In genomic region chr8:12874194-12874791, GRCm38 (mm10) we compare ENCODE assay signal across 8 mouse cellular contexts. TPM values are rescaled to one million over a fixed set of nuclear protein-coding genes. Genes with fewer than 3 reads are reported as not detected.
DNase-seq lines count a peak whose midpoint lies in the region; ATAC-seq lines count a peak whose summit lies in the region.

No protein-coding gene starts in this region.

- no peaks in the 10 kb centered on the region for H3K9me3 ChIP-seq in hindbrain, embryonic 12.5 days (replicated peaks)
- H3K9me3 ChIP-seq in midbrain, embryonic 15.5 days = no peaks in the 10 kb centered on the region

- H3K4me1 ChIP-seq in hindbrain, embryonic 12.5 days = peaks cover 45% of the 10 kb centered on the region
- peaks cover 39% of the 10 kb centered on the region for H3K4me1 ChIP-seq in midbrain, embryonic 15.5 days

- peak overlapping the region; percentile 42 for H3K4me3 ChIP-seq in hindbrain, embryonic 12.5 days
- H3K4me3 ChIP-seq in midbrain, embryonic 15.5 days = peak overlapping the region; percentile 59

- H3K27me3 ChIP-seq in hindbrain, embryonic 12.5 days = 0 out of 2 replicates have a peak, but pooled peaks cover 3% of the 10 kb centered on the region
- no peaks in the 10 kb centered on the region for H3K27me3 ChIP-seq in midbrain, embryonic 15.5 days (replicated peaks)

- intact Hi-C loops in left cerebral cortex, postnatal 10 days (cut with DNase I) = no loop called here
- intact Hi-C loops in left cerebral cortex, postnatal 4 days (cut with DNase I) = no loop called here

- ATAC-seq in hindbrain, embryonic 12.5 days (ENCODE audit: low FRiP score) = peak; percentile 51
- peak; percentile 44 for ATAC-seq in midbrain, embryonic 15.5 days (replicated peaks)

- DNase-seq in left cerebral cortex, adult 18-20 months (ENCODE audit: low spot score in 2 of 2) = peak; percentile 22 to 36
- DNase-seq in left cerebral cortex, postnatal 10 days (ENCODE audit: extremely low spot score in 1 of 2, low spot score in 2 of 2) = no peak
- peak; percentile 98 for DNase-seq in cerebellum, adult 9-10 months
- peak; percentile 71 for DNase-seq in left cerebral cortex, postnatal 4 days
- no peak for DNase-seq in ovary, postnatal 10 days (ENCODE audit: low spot score)
- DNase-seq in embryo, embryonic 10.5 days (ENCODE audit: low spot score) = no peak

- H3K4me2 ChIP-seq in hindbrain, embryonic 12.5 days (replicated peaks) = peak overlapping the region; percentile 66
- peak overlapping the region; percentile 83 for H3K4me2 ChIP-seq in midbrain, embryonic 15.5 days

- H3K36me3 ChIP-seq in hindbrain, embryonic 12.5 days = no peaks in the 10 kb centered on the region
- H3K36me3 ChIP-seq in midbrain, embryonic 15.5 days (replicated peaks) = no peaks in the 10 kb centered on the region

- H3K27ac ChIP-seq in hindbrain, embryonic 12.5 days = 0 out of 2 replicates have a peak overlapping the region, but pooled peaks have one; percentile 24
- H3K27ac ChIP-seq in midbrain, embryonic 15.5 days = peak overlapping the region; percentile 63; the same call in 1 of the 2 replicates

- 22% methylated on average over 8 of the region's 8 CpGs for WGBS in hindbrain, embryonic 12.5 days
- WGBS in midbrain, embryonic 15.5 days = 12% methylated on average over 8 of the region's 8 CpGs

- H3K9ac ChIP-seq in hindbrain, embryonic 12.5 days = peak overlapping the region; percentile 67
- H3K9ac ChIP-seq in midbrain, embryonic 15.5 days = peak overlapping the region; percentile 59

RNA-seq across cellular contexts. Expression of gene Mcf2l, which starts 0.7 kb away (rescaled TPM):
- 100 to 1,000 TPM; 239 to 243 TPM for total RNA-seq in left cerebral cortex, adult 18-20 months (2021)
- 100 to 1,000 TPM; 280 to 298 TPM for total RNA-seq in left cerebral cortex, postnatal 10 days (2021)
- polyA plus RNA-seq in hindbrain, embryonic 12.5 days (2016; fragmentation: Nextera tagmentation; extraction: Ambion mirVana) = 98.3 TPM in 2 replicates
- 100 to 1,000 TPM; 399 to 404 TPM for total RNA-seq in left cerebral cortex, postnatal 4 days (2021)
- 176 and 189 TPM in 2 replicates for polyA plus RNA-seq in midbrain, embryonic 15.5 days (2015; fragmentation: Nextera tagmentation; extraction: Ambion mirVana)

Comparison
In these comparisons a context has a peak if more than half of its experiments do, and no peak if none do; other contexts are left out.
1. DNase-seq: peak in left cerebral cortex, adult 18-20 months (2 of 2), cerebellum, adult 9-10 months (single experiment) and left cerebral cortex, postnatal 4 days (single experiment); none in left cerebral cortex, postnatal 10 days (0 of 2), ovary, postnatal 10 days (single experiment) and embryo, embryonic 10.5 days (single experiment).